Mouse (Mus musculus): ENCODE data around the gene Atp6v1b1.

The Atp6v1b1 gene

GRCm38 (mm10) chr6:83742761-83743160 lies at the start of gene Atp6v1b1:
TSS of gene Atp6v1b1 (plus strand) at chr6:83742990.
- DNase-seq (ENCODE audit: low spot score) = no peak

- no peak for DNase-seq (ENCODE audit: low spot score)
Measured at GRCm38 (mm10) chr6:83693835-83694234, 49.0 kb upstream of the Atp6v1b1 start.

- DNase-seq (ENCODE audit: low spot score) = no peak
Measured at GRCm38 (mm10) chr6:83695731-83696130, 47.1 kb upstream of the Atp6v1b1 start.

GRCm38 (mm10) chr6:83696684-83697083 lies 46.1 kb upstream of the Atp6v1b1 start:
- no peak for DNase-seq (ENCODE audit: low spot score)

GRCm38 (mm10) chr6:83697932-83698331 lies 44.9 kb upstream of the Atp6v1b1 start:
- no peak for DNase-seq (ENCODE audit: low spot score)

- DNase-seq (ENCODE audit: low spot score) = no peak
Measured at GRCm38 (mm10) chr6:83699971-83700370, 42.8 kb upstream of the Atp6v1b1 start.

- no peak for DNase-seq (ENCODE audit: low spot score)
Measured at GRCm38 (mm10) chr6:83701001-83701400, 41.8 kb upstream of the Atp6v1b1 start.

GRCm38 (mm10) chr6:83702146-83702999 lies 40.4 kb upstream of the Atp6v1b1 start:
- DNase-seq (ENCODE audit: low spot score) = no peak

- DNase-seq (ENCODE audit: low spot score) = no peak
Measured at GRCm38 (mm10) chr6:83703000-83703721, 39.6 kb upstream of the Atp6v1b1 start.

GRCm38 (mm10) chr6:83703722-83704078 lies 39.1 kb upstream of the Atp6v1b1 start:
- no peak for DNase-seq (ENCODE audit: low spot score)

GRCm38 (mm10) chr6:83704294-83704693 lies 38.5 kb upstream of the Atp6v1b1 start:
- DNase-seq (ENCODE audit: low spot score) = no peak

GRCm38 (mm10) chr6:83704701-83705100 lies 38.1 kb upstream of the Atp6v1b1 start:
- DNase-seq (ENCODE audit: low spot score) = no peak

- DNase-seq (ENCODE audit: low spot score) = no peak
Measured at GRCm38 (mm10) chr6:83707738-83708510, 34.9 kb upstream of the Atp6v1b1 start.

- DNase-seq (ENCODE audit: low spot score) = no peak
Measured at GRCm38 (mm10) chr6:83710361-83711066, 32.3 kb upstream of the Atp6v1b1 start.

GRCm38 (mm10) chr6:83711067-83711675 lies 31.6 kb upstream of the Atp6v1b1 start, which contains the start of gene Vax2:
TSS of gene Vax2 (plus strand) at chr6:83711264.
- no peak for DNase-seq (ENCODE audit: low spot score)

- no peak for DNase-seq (ENCODE audit: low spot score)
Measured at GRCm38 (mm10) chr6:83711725-83712475, 30.9 kb upstream of the Atp6v1b1 start.

- no peak for DNase-seq (ENCODE audit: low spot score)
Measured at GRCm38 (mm10) chr6:83713271-83714136, 29.3 kb upstream of the Atp6v1b1 start.

- DNase-seq (ENCODE audit: low spot score) = no peak
Measured at GRCm38 (mm10) chr6:83714221-83715123, 28.3 kb upstream of the Atp6v1b1 start.
